Mouse (Mus musculus) fibroblast of lung, adult 2 months (primary cell): ENCODE measurements around the gene Atxn10.
A peak's percentile ranks its signal among the peaks of the same experiment; 100 is the strongest.

ENCODE experiments used
- DNase-seq: peaks from one replicate; pipeline ENCODE4 v3.0.0-alpha.2; 2011; ENCODE audit warnings: low read depth

Gene Atxn10

DNA sequence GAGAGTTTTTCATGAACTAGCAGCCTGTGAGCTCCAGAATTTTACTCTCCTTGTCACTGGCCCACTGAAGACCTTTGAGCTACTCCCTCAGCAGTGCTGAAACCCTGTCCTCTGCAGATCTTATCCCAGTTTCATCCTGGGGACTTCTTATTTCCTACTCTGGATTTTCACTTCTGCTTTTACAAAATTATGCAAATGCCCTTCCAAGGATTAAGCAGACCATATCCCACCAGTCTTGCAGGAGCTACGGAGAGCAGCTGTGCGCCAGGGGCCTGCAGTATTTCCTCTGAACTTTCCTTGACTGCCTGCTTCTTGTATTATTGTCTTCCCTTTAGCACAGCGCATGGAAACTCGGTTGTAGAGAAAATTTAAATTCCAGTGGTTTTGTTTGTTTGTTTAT lies 68.7 kb downstream of the Atxn10 start:
- no peak for DNase-seq

DNA sequence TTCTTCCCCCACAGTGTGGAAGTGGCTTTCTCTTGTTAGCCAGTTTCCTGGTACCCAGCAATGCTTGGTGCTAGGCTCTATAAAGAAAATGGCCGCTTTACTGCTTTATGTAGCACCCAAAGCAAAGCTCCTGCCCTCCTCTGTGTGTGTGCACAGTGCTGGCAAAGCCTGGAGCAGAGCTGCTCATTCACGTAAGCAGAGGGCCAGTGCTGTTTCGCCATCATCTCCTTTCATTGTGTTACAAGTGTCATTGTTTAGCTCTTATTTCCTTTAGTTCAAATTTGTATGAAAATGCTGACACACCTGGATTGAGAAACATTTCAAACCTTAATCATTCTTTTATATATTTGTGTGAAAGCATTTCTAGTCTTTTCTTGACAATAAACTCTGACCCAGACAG lies 69.5 kb downstream of the Atxn10 start:
- no peak for DNase-seq

DNA sequence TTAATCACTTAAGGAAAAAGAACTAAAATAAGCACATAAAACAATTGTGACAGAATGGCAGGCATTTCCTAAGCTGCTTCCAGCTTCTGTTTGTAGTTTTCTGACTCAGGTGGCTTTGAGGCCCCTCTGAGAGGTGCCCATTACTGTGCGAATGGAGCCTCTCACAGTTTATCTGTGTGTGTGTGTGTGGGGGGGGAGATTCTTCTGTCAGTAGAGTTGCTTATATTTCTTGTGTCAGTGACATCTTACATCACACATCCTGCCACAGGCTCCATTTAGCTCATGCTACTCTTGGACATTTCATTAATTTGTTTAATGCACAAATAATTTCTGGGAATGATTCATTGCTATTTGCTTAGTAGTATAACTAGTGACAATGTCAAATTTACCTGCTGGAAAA lies 70.8 kb downstream of the Atxn10 start:
- DNase-seq: no peak

DNA sequence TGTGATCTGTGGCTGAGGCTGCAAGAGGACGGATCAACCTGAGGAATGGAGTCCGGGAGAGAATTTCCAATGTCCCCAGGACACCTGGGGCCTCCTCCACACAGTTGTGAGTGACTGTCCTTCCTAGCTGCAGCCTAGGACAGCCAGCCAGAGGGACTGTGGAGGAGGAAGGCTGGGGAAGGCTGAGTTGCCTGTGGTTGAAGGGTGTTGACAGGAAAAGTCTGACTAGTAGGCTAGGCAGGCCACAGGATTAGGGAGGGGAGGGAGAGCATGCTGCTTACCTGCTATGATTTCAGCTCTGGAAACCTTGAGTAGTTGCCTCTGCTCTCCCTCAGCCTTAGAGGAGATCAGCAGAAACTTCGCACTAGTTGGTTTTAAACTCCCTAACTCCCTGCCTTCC lies 71.3 kb downstream of the Atxn10 start:
- DNase-seq: no peak

DNA sequence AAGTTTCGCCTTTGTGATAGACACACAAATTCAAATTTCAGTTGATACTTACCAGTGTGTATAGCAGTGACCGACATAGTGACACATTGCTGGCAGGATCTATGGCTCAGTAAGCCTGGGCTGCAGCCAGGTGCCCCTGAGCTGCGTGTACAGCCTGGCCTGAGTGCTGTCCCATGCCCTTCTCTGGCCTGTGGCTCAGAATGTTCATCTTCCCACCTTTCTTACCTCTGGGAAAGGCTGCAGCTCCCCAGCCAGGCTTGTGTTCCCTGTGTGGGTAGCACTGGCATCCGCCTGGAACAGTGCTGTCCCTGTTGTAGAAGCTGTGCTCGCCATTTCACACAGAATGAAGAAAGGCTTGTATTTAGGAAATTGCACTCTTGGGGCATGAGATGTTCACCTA lies 72.7 kb downstream of the Atxn10 start:
- no peak for DNase-seq

DNA sequence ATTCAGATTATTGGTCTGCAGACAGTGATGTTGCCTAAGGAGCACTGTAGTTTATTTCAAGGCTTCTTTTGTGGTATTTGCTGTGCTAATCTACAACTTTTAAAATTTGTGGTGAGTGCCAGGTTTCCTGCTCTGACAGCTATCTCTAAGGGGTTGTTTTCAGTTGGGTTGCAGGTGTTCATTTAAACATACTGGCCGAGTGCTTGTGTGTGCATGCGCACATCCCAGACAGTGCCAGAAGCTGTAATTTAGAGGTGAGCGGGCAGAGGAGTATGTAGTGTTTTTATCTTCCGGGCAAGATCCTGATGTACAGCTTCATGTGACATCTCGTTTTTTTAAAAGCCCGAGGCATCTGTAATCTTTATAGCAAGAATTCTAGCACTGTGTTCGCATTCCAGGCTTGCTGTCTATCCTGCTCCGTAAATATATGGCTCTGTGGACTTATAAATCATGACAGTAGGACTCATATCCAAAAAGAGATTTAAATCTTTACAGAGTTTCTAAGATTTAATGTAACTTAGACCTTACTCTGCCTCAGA lies 73.3 kb downstream of the Atxn10 start:
- no peak for DNase-seq

DNA sequence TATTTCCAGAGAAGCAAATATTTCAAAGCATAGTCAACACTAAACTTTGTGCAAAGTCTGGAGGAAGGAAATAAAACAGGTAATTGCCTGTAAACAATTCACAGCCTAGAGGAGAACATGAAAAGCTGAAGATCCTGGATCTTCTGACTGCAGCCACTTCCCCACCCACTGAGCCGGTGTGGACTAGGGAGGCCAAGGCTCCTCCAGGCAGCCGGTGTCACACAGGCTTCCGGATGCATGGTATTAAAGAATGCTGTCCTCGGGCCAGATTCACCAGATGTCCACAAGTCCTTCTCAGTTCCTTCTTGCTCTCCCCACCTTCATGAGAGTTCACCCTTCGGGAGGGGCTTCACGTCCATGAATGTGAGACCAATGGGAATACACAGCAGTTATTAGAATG lies 73.8 kb downstream of the Atxn10 start:
- no peak for DNase-seq

DNA sequence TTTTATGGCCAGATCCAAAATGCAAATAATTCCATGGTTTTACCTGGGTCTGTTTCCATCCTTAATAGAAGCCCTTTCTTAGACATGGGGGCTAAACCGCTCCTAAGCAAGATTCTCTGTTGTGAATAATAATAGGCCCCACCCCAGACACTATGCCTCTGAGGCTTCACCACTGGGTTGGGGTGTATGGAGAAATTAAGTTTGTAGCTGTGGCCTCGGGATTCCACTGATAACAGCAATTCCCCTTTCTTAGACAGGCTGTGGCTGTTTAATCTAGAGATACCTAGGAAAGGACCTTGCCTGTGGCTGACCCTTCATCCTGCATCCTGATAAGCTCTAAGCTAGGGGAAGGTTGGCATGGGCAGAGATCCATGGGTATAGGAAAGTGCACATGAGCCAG lies 78.6 kb downstream of the Atxn10 start:
- DNase-seq: no peak

DNA sequence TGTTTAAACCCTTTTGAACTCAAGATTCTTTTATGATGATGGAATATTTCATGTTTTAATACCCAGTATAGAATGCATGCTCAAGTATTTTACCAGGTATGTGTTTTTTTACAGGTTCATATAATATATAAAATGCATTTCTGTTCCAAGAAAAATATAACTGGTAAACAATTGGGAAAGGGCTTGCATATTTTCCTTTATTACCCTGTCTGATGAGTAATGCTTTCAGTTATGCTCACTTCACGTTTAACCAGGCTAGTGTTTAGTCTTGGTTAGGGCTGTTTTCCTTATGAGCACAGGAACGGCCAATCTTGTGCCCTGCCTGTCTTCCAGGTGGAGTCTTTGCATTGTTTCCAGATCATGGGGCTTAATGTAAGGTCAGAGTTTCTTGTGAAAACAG lies 84.6 kb downstream of the Atxn10 start:
- no peak for DNase-seq

DNA sequence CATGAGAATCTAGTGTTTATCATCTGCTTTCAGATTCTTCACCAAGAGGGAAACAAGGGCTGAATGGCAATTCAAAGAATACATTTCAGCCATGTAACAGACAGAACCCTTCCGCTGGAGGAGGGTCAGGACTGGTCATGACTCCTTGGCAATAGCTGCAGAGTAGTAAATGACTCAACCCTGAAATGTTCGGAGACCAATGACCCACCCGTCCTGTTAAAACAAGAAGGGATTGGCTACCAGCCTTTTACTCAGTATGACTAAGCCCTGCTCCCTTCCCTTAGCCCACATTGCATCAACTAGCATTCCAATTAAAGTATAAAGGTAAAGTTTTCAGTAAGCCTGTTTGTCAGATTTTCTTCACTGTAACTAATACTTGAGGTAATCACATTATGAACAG lies 88.2 kb downstream of the Atxn10 start:
- peak; percentile 89 for DNase-seq

DNA sequence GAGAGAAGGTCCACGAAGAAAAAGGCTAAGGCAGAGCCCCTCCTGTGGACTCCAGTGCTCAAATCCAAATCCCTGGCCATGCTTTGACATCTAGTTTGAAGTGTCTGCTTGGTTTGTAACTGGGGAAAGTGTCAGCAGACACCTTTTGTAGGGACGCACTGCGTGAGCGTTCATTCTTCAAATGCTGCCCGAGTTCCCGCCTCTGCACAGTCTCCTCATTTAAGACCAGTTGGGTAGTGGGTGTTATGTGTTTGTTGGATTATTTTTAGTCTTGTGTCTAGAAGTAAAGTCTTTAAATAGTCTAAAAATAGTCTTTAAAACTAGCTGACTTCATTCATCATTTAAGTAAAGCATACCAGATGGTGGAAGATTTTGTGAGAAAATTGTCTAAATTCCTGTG lies 92.1 kb downstream of the Atxn10 start:
- DNase-seq: no peak

DNA sequence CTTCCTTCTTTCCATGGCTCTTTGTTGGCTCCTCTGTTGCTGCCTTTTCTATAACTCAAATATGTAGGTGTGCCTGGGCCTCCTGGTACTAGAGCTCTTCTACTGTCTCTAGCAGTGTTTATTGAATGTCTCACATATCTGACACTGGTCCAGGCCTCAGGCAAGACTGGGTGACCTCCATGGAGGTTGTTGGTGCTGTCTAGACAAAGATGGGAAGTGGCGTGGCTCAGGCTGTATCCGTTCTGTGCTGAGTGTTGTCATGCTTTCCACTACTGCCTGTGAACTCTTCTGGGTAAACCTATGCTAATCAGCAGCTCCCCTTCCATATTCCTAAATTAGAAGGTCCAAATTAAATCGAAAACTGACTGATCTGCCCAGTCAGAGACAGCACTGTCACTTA lies 106.5 kb downstream of the Atxn10 start:
- DNase-seq: no peak

DNA sequence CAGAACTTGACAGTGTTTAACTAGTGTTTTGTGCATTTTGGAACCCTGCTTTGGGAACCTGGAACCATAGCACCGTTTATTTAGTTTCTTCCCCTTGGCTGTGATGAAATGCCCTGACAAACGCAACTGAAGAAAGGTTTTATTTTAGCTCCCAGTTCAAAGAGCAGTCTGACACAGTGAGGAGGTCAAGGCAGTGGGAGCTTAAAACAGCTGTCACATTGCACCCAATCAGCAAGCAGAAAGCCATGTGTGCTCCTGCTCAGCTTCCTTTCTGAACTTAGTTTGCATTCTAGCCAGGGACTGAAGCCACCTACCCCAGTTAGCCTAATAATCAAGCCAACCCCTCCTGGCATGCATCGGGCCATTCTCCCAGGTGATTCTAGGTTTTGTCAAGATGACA lies 110.6 kb downstream of the Atxn10 start:
- no peak for DNase-seq

DNA sequence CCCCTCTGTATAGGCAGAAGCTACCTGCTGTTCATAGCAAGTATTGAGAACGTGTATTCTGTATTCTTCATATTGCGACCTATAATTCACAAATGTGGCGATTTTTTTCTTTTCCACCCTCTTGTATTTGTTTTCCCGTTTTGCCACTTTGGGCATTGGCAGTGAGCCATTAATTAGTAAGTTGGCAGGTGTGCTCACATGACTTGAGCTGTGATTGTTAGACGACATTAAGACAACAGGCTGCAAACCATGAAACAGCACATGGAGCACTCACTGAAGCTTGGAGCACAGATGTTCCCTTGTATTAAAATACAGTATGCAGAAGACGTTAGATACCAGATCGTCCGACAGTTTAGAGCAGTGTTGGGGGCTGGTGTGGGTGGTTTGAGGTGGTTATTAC lies 120.8 kb downstream of the Atxn10 start:
- DNase-seq: no peak

DNA sequence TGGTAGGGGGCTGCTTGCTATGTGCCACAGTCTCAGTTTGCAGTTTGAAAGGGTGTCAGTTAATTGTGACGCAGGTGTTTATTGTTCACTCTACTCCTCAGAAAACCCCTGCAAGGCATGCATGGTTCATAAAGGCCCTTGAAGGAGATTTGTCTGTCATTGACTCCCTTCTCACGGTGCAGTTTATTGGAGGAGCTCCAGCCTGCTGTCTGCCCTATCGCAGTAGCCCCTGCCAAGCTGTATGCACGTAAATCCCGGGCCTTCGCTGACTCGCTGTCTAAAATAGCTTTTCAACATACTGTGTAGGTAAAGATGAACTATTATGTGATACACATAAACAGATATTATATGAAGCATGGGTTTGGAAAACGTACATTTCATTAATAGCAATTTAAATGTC lies 121.8 kb downstream of the Atxn10 start:
- no peak for DNase-seq

DNA sequence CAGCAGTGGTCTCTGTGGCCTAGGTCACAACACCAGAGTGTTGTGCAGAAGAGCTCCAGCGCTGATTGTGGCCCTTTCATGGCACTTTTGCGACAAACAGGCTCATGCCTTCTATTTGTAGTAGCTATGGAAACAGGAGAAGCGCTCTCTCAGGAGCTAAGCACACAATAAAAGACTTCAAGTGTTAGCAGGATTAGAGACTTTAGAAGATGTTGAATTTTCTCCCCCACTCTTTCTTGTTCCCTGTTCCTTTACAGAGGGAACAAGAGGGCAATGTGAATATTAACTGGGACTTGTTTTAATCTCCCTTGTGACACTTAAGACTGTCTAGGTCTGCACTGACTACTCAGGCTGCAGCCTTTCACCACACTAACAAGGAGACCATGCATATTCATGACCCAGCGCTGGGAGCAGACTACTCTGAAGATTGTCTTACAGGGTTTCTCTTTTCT lies 122.6 kb downstream of the Atxn10 start:
- DNase-seq: no peak

DNA sequence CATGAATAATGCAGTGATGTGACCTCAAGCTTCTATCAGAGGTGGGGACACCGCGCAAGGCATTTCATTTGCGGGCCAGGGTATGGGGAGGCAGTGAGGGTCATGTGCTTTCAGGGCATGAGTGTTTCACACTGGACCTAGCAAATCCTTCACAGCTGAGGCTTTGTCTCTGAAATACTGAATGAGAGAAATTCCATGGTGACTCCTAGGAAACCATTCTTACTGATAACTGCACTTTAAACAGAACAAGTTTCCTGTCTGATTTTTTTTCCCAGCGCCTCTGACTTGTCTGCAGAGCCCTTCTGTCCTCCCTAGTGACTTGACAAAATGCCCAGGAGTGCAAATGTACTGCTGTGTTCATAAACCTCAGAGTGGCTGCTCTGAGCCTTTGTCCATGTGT lies 125.5 kb downstream of the Atxn10 start:
- no peak for DNase-seq

DNA sequence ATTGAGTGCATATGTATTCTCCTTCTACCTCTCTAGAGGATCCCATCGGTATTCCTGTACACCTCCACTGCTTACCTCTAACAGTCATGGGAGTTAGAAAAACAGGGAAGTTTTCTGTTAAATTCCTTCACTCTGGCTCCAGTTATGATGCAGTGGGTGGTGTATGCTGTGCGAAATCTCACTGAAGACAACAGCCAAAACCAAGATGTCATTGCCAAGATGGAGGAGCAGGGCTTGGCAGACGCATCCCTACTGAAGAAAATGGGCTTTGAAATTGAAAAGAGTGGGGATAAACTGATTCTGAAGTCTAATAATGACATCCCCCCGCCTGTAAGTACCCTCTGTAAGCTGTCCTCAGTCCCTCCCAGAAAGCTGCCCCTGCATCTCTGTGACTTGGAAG lies 126.1 kb downstream of the Atxn10 start:
- no peak for DNase-seq

DNA sequence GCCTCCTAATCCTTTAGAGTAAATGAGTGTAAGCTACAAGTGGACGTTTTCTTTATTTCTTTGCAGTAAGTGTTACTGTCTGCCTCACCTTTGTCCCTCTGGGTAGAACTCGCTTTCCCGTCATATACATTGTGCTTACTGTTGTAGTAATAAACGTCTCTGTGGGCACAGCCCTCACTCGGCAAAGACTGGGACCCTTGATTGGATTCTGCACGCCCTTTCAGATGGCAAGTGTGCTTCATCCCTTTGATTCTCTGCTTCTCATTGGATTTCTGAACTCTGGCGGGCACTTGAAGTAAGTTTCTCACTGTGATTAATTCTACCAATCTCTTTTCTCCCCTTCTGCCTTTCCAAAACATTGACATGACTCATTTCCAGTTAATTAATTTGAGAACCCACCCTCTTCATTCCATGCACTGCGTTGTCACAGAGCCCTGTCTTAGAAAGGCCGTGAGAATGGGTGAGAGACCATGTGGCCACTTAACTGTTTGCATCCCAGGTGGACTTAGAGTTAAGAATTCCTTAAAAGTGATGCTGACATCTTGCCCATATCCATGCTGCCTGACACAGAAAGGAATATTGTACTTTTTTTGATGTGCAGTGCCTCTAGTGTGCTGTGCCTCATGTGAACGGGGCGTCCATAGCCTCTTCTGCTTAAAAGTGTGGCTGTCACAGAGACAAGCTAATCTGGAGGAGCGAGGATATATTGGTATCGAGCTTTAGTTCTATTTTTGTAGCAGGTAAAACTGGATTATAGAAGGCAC lies 127.2 kb downstream of the Atxn10 start:
- no peak for DNase-seq

DNA sequence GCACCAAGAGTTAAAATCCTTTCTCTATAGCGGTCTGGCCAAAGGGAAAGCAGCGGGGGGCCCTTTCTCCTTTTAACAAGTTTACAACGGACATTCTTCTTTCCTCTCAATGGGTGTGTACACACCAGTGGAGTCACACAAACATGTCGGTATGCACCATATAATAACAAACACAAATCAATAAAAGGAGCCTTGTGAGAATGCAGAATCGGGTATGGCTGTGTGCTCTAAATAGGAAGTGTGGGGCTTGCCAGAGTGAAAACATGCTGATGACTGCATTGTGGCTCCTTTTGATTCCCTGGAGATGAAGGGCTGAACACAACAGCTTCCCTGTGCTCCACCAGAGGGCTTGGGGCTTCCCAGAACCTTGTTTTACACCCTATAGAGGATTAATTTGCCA lies 128.1 kb downstream of the Atxn10 start:
- no peak for DNase-seq

DNA sequence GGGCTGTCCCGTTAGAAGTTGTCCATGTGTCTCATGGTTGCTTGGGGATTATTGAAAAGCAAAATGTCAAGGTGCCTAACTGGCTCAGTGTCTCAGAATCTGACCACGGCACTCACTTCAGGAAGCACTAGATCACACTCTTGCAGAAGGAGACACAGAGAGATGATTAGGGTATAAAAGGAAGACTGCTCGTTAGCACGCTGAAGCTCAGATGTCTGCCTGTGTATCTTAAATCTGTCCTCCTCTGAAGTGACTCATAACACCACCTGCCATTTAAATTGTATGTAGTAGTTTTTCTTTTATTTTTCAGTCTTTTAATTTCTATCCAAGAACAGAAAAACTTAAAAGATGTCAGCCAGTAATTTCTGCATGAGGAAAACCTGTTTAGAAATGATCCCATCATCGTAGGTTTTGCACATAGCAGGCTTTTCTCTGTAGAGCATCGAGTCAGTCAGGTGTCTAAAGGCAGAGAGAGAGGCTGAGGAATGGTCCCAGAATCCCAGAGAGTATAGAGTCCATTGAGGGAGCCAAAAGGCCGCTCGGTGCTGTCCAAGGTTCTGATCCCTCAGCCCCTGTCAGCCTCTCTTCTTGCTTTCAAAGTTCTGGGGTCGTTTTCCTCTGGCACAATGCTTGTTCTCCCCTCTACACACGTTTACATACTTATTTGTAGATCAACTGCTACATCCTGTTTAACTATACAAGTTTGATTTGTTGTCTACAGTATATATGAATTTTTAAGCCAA lies 128.9 kb downstream of the Atxn10 start:
- no peak for DNase-seq

DNA sequence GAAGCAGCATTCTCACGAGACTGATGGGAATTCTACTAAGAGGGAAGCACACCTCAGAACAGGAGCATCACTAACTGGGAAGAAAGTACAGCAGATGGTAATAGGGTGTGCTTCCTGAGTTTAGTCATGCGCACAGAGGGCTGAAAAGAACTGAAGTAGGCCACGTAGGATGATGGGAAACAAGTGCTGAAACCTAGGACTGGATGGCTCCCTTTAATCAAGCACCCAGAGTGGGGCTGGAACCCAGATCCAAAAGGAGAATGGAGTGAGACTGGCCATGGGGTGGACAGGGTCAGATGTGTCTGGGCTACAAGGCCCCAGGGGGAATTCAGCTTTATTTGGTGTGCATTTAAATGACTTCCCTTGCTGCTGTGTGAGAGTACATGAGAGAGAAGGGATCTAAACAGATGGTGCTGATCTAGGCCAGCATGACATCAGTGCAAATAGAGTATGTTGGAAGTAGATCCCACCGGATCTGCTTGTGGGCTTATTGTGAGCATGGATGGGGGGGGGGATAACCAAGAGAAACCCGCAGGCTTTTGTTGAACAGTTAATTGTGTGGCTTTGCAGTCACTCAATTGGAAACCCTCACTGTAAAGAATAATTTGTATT lies 130.5 kb downstream of the Atxn10 start:
- DNase-seq: no peak

DNA sequence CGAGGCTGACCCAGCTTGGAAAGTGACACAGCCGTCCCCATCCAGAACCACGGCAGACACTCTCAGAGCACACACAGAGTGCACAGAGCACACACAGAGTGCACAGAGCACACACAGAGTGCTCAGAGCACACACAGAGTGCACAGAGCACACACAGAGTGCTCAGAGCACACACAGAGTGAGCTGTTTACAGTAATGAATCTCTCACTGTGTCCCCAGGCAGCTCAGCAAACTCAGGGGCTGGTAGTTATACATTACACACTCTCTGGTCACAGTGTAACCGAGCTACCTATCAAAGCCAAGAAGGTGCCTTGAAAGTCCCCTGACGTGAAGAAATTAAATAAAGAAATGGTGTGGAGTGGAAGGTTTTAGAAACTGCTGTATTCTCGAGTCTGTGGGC lies 133.4 kb downstream of the Atxn10 start:
- no peak for DNase-seq
